Mouse (Mus musculus): Measurements from ENCODE around the gene Dhx38. TPM values are rescaled to one million over a fixed set of nuclear protein-coding genes. Genes with fewer than 3 reads are reported as not detected.

Dhx38 gene
- polyA plus RNA-seq (2016; fragmentation: Nextera tagmentation; extraction: Ambion mirVana), result 28.8 and 29.4 TPM in 2 replicates

GRCm38 (mm10) chr8:109565498-109566333, at the start of gene Dhx38, which contains the start of gene Txnl4b:
TSS of gene Dhx38 (minus strand) at chr8:109565861.
TSS of gene Txnl4b (plus strand) at chr8:109565892.
- Histone ChIP-seq H3K9me3 (replicated peaks) (no peaks in the 10 kb centered on the region), H3K9ac (peak within 1 kb of the TSS; percentile 90), H3K4me1 (peaks cover 17% of the 10 kb centered on the region), H3K4me3 (peak within 1 kb of the TSS; percentile 76), H3K36me3 (peaks cover 37% of the 10 kb centered on the region), H3K27ac (peak within 1 kb of the TSS; percentile 84), H3K27me3 (no peaks in the 10 kb centered on the region), H3K4me2 (replicated peaks) (peak within 1 kb of the TSS; percentile 78)
- ATAC-seq (ENCODE audit: low FRiP score), result peak; percentile 100
- WGBS, result under 1% methylated on average over 52 of the region's 52 CpGs

- H3K4me2 ChIP-seq (replicated peaks), result 0 out of 2 replicates have a peak within 1 kb of the TSS, but pooled peaks have one; percentile 3
- H3K36me3 ChIP-seq, result no peaks in the 10 kb centered on the region
- H3K27ac ChIP-seq, result no peak within 1 kb of the TSS
- no peak for ATAC-seq (ENCODE audit: low FRiP score)
- H3K27me3 ChIP-seq, result no peaks in the 10 kb centered on the region
- H3K4me1 ChIP-seq, result no peaks in the 10 kb centered on the region
- H3K9me3 ChIP-seq (replicated peaks), result no peaks in the 10 kb centered on the region; the same call in 1 of the 2 replicates
- no peak within 1 kb of the TSS for H3K9ac ChIP-seq
- no peak within 1 kb of the TSS for H3K4me3 ChIP-seq
- 63% methylated on average over 27 of the region's 27 CpGs for WGBS
Observed at GRCm38 (mm10) chr8:109614243-109615210, 48.9 kb upstream of the Dhx38 start, which contains the start of gene Pkd1l3. TSS of gene Pkd1l3 (plus strand) at chr8:109614517.

- no peaks in the 10 kb centered on the region for H3K27me3 ChIP-seq
- peak overlapping the region; percentile 77 for H3K4me2 ChIP-seq (replicated peaks)
- ATAC-seq (ENCODE audit: low FRiP score), result no peak
- H3K9me3 ChIP-seq (replicated peaks), result no peaks in the 10 kb centered on the region
- peaks cover 10% of the 10 kb centered on the region for H3K4me1 ChIP-seq
- H3K9ac ChIP-seq, result peak overlapping the region; percentile 70; the same call in 1 of the 2 replicates
- peak overlapping the region; percentile 56 for H3K4me3 ChIP-seq
- H3K27ac ChIP-seq, result peak overlapping the region; percentile 93
- 23% methylated on average over 5 of the region's 5 CpGs for WGBS
- peaks cover 4% of the 10 kb centered on the region; the same call in 1 of the 2 replicates for H3K36me3 ChIP-seq
Observed at GRCm38 (mm10) chr8:109609153-109609502, 43.5 kb upstream of the Dhx38 start.

GRCm38 (mm10) chr8:109608271-109609152, 42.9 kb upstream of the Dhx38 start, which contains the start of gene Dhodh:
TSS of gene Dhodh (minus strand) at chr8:109608673.
- Histone ChIP-seq H3K4me1 (peaks cover 10% of the 10 kb centered on the region), H3K4me2 (replicated peaks) (peak within 1 kb of the TSS; percentile 77), H3K9me3 (replicated peaks) (no peaks in the 10 kb centered on the region), H3K27me3 (no peaks in the 10 kb centered on the region), H3K27ac (peak within 1 kb of the TSS; percentile 93), H3K36me3 (peaks cover 11% of the 10 kb centered on the region), H3K4me3 (peak within 1 kb of the TSS; percentile 56), H3K9ac (peak within 1 kb of the TSS; percentile 70)
- under 1% methylated on average over 42 of the region's 42 CpGs for WGBS
- ATAC-seq (ENCODE audit: low FRiP score), result peak; percentile 99

- no peak for ATAC-seq (ENCODE audit: low FRiP score)
- Histone ChIP-seq H3K4me3 (peak overlapping the region; percentile 56), H3K27me3 (no peaks in the 10 kb centered on the region)
Observed at GRCm38 (mm10) chr8:109607650-109608049, 42.0 kb upstream of the Dhx38 start.

GRCm38 (mm10) chr8:109606725-109607124, 41.1 kb upstream of the Dhx38 start:
- Histone ChIP-seq H3K4me3 (no peak overlapping the region), H3K36me3 (peaks cover 22% of the 10 kb centered on the region), H3K9ac (no peak overlapping the region), H3K27me3 (no peaks in the 10 kb centered on the region), H3K4me2 (replicated peaks) (no peak overlapping the region), H3K9me3 (replicated peaks) (no peaks in the 10 kb centered on the region), H3K4me1 (peaks cover 10% of the 10 kb centered on the region), H3K27ac (no peak overlapping the region)
- no peak for ATAC-seq (ENCODE audit: low FRiP score)
- 89% methylated on average over 2 of the region's 2 CpGs for WGBS

More at GRCm38 (mm10) chr8:109607650-109608049, 42.0 kb upstream of the Dhx38 start:
- H3K36me3 ChIP-seq, result peaks cover 16% of the 10 kb centered on the region
- peak overlapping the region; percentile 93; the same call in 1 of the 2 replicates for H3K27ac ChIP-seq
- H3K9me3 ChIP-seq (replicated peaks), result no peaks in the 10 kb centered on the region
- 12% methylated on average over 12 of the region's 12 CpGs for WGBS
- peak overlapping the region; percentile 70 for H3K9ac ChIP-seq
- H3K4me2 ChIP-seq (replicated peaks), result peak overlapping the region; percentile 77
- H3K4me1 ChIP-seq, result peaks cover 10% of the 10 kb centered on the region

GRCm38 (mm10) chr8:109595854-109596253, 30.2 kb upstream of the Dhx38 start:
- WGBS, result 56% methylated on average over 8 of the region's 8 CpGs
- H3K9me3 ChIP-seq (replicated peaks), result no peaks in the 10 kb centered on the region
- H3K27ac ChIP-seq, result no peak overlapping the region
- no peak overlapping the region for H3K4me2 ChIP-seq (replicated peaks)
- peaks cover 36% of the 10 kb centered on the region for H3K36me3 ChIP-seq
- no peak overlapping the region for H3K9ac ChIP-seq
- no peak overlapping the region for H3K4me3 ChIP-seq
- no peaks in the 10 kb centered on the region for H3K4me1 ChIP-seq
- ATAC-seq (ENCODE audit: low FRiP score), result no peak
- H3K27me3 ChIP-seq, result no peaks in the 10 kb centered on the region

- 83% methylated on average over 6 of the region's 6 CpGs for WGBS
- Histone ChIP-seq H3K36me3 (peaks cover 25% of the 10 kb centered on the region), H3K4me1 (no peaks in the 10 kb centered on the region), H3K27me3 (no peaks in the 10 kb centered on the region), H3K9me3 (replicated peaks) (no peaks in the 10 kb centered on the region), H3K27ac (no peak overlapping the region), H3K4me3 (no peak overlapping the region), H3K4me2 (replicated peaks) (no peak overlapping the region), H3K9ac (no peak overlapping the region)
- no peak for ATAC-seq (ENCODE audit: low FRiP score)
Observed at GRCm38 (mm10) chr8:109593117-109593788, 27.6 kb upstream of the Dhx38 start.

- Histone ChIP-seq H3K4me2 (replicated peaks) (no peak overlapping the region), H3K27me3 (no peaks in the 10 kb centered on the region), H3K4me1 (no peaks in the 10 kb centered on the region), H3K36me3 (peaks cover 23% of the 10 kb centered on the region), H3K27ac (no peak overlapping the region), H3K4me3 (no peak overlapping the region), H3K9ac (no peak overlapping the region), H3K9me3 (replicated peaks) (no peaks in the 10 kb centered on the region)
- no peak for ATAC-seq (ENCODE audit: low FRiP score)
- 93% methylated on average over 5 of the region's 5 CpGs for WGBS
Observed at GRCm38 (mm10) chr8:109592164-109592563, 26.5 kb upstream of the Dhx38 start.

- H3K27ac ChIP-seq, result no peak overlapping the region
- ATAC-seq (ENCODE audit: low FRiP score), result no peak
- no peaks in the 10 kb centered on the region for H3K9me3 ChIP-seq (replicated peaks)
- no peak overlapping the region for H3K4me2 ChIP-seq (replicated peaks)
- 88% methylated on average over 3 of the region's 3 CpGs for WGBS
- H3K4me3 ChIP-seq, result no peak overlapping the region
- peaks cover 20% of the 10 kb centered on the region for H3K36me3 ChIP-seq
- H3K27me3 ChIP-seq, result no peaks in the 10 kb centered on the region
- no peaks in the 10 kb centered on the region for H3K4me1 ChIP-seq
- H3K9ac ChIP-seq, result no peak overlapping the region
Observed at GRCm38 (mm10) chr8:109591367-109591766, 25.7 kb upstream of the Dhx38 start.

- H3K27me3 ChIP-seq, result no peaks in the 10 kb centered on the region
- ATAC-seq (ENCODE audit: low FRiP score), result no peak
- no peak overlapping the region for H3K27ac ChIP-seq
- 85% methylated on average over 9 of the region's 9 CpGs for WGBS
- no peak overlapping the region for H3K9ac ChIP-seq
- H3K4me1 ChIP-seq, result no peaks in the 10 kb centered on the region
- no peak overlapping the region for H3K4me3 ChIP-seq
- H3K9me3 ChIP-seq (replicated peaks), result no peaks in the 10 kb centered on the region
- H3K4me2 ChIP-seq (replicated peaks), result no peak overlapping the region
- H3K36me3 ChIP-seq, result peaks cover 20% of the 10 kb centered on the region
Observed at GRCm38 (mm10) chr8:109590901-109591300, 25.2 kb upstream of the Dhx38 start.
